Mouse (Mus musculus): Measurements from ENCODE around the gene Wdr20. TPM values are rescaled to one million over a fixed set of nuclear protein-coding genes. Genes with fewer than 3 reads are reported as not detected.
A peak's percentile ranks its signal among the peaks of the same experiment; 100 is the strongest.
"Not testable (repeated sequence)": the region's sequence is repeated elsewhere in the genome, so short reads cannot be mapped to it uniquely, and the experiment has no call there.

The Wdr20 gene
- polyA plus RNA-seq, 1 experiment from 2014 or later: 25.3 TPM

- Histone ChIP-seq H3K9ac (no peak overlapping the region), H3K9me3 (no peaks in the 10 kb centered on the region), H3K27ac (peak overlapping the region; percentile 49; the same call in 1 of the 2 replicates), H3K27me3 (replicated peaks) (no peaks in the 10 kb centered on the region), H3K4me2 (peak overlapping the region; percentile 25), H3K4me3 (replicated peaks) (no peak overlapping the region), H3K36me3 (peaks cover 5% of the 10 kb centered on the region; the same call in 1 of the 2 replicates), H3K4me1 (peaks cover 21% of the 10 kb centered on the region)
- no peak for ATAC-seq (ENCODE audit: insufficient read depth, low FRiP score, low read depth)
- 31% methylated on average over 2 of the region's 2 CpGs for WGBS
Observed at GRCm38 (mm10) chr12:110699171-110699547, 38.6 kb upstream of the Wdr20 start.

GRCm38 (mm10) chr12:110700730-110701129 is 37.0 kb upstream of the Wdr20 start:
- no peak overlapping the region for H3K27ac ChIP-seq
- H3K9ac ChIP-seq: no peak overlapping the region
- no peaks in the 10 kb centered on the region for H3K27me3 ChIP-seq (replicated peaks)
- no peak overlapping the region for H3K4me2 ChIP-seq
- H3K4me3 ChIP-seq (replicated peaks): no peak overlapping the region
- no peak for ATAC-seq (ENCODE audit: insufficient read depth, low FRiP score, low read depth)
- peaks cover 14% of the 10 kb centered on the region; the same call in 1 of the 2 replicates for H3K4me1 ChIP-seq
- 63% methylated on average over 2 of the region's 2 CpGs for WGBS
- no peaks in the 10 kb centered on the region for H3K9me3 ChIP-seq
- no peaks in the 10 kb centered on the region for H3K36me3 ChIP-seq

GRCm38 (mm10) chr12:110701363-110701762 is 36.4 kb upstream of the Wdr20 start:
- ATAC-seq (ENCODE audit: insufficient read depth, low FRiP score, low read depth); H3K4me3 ChIP-seq (replicated peaks); H3K36me3 ChIP-seq; H3K27me3 ChIP-seq (replicated peaks); H3K4me2 ChIP-seq; H3K9me3 ChIP-seq; H3K9ac ChIP-seq; H3K27ac ChIP-seq: not testable (repeated sequence)
- 8% methylated on average over 1 of the region's 3 CpGs for WGBS
- peaks cover 15% of the 10 kb centered on the region; the same call in 1 of the 2 replicates for H3K4me1 ChIP-seq

- 49% methylated on average over 4 of the region's 4 CpGs for WGBS
- no peak within 1 kb of the TSS for H3K4me2 ChIP-seq
- H3K9ac ChIP-seq: no peak within 1 kb of the TSS
- 0 out of 2 replicates have a peak, but pooled peaks cover 11% of the 10 kb centered on the region for H3K4me1 ChIP-seq
- no peak within 1 kb of the TSS; the same call in 1 of the 2 replicates for H3K27ac ChIP-seq
- no peaks in the 10 kb centered on the region for H3K27me3 ChIP-seq (replicated peaks)
- ATAC-seq (ENCODE audit: insufficient read depth, low FRiP score, low read depth): no peak
- H3K4me3 ChIP-seq (replicated peaks): no peak within 1 kb of the TSS
- H3K9me3 ChIP-seq: no peaks in the 10 kb centered on the region
- H3K36me3 ChIP-seq: no peaks in the 10 kb centered on the region
Observed at GRCm38 (mm10) chr12:110702556-110702955, 35.2 kb upstream of the Wdr20 start, which contains the start of gene Hsp90aa1. Hsp90aa1 (minus strand) TSS chr12:110702728.

GRCm38 (mm10) chr12:110703008-110703471 is 34.7 kb upstream of the Wdr20 start:
- Histone ChIP-seq H3K9me3 (no peaks in the 10 kb centered on the region), H3K4me2 (no peak overlapping the region), H3K4me3 (replicated peaks) (no peak overlapping the region), H3K4me1 (0 out of 2 replicates have a peak, but pooled peaks cover 10% of the 10 kb centered on the region), H3K36me3 (no peaks in the 10 kb centered on the region), H3K9ac (no peak overlapping the region), H3K27me3 (replicated peaks) (no peaks in the 10 kb centered on the region), H3K27ac (no peak overlapping the region)
- peak; percentile 44; the same call in 1 of the 2 replicates for ATAC-seq (ENCODE audit: insufficient read depth, low FRiP score, low read depth)
- 27% methylated on average over 8 of the region's 8 CpGs for WGBS

- Histone ChIP-seq H3K27me3 (replicated peaks) (no peaks in the 10 kb centered on the region), H3K27ac (no peak overlapping the region), H3K4me2 (no peak overlapping the region), H3K9ac (no peak overlapping the region), H3K36me3 (no peaks in the 10 kb centered on the region), H3K9me3 (no peaks in the 10 kb centered on the region), H3K4me1 (0 out of 2 replicates have a peak, but pooled peaks cover 10% of the 10 kb centered on the region), H3K4me3 (replicated peaks) (no peak overlapping the region)
- 76% methylated on average over 7 of the region's 7 CpGs for WGBS
- no peak for ATAC-seq (ENCODE audit: insufficient read depth, low FRiP score, low read depth)
Observed at GRCm38 (mm10) chr12:110703682-110704081, 34.1 kb upstream of the Wdr20 start.

- not testable (repeated sequence) for ATAC-seq (ENCODE audit: insufficient read depth, low FRiP score, low read depth); H3K36me3 ChIP-seq
- WGBS: 73% methylated on average over 4 of the region's 4 CpGs
Observed at GRCm38 (mm10) chr12:110705419-110705818, 32.3 kb upstream of the Wdr20 start.

GRCm38 (mm10) chr12:110706337-110707231 is 31.2 kb upstream of the Wdr20 start:
- H3K27me3 ChIP-seq (replicated peaks): no peaks in the 10 kb centered on the region
- no peaks in the 10 kb centered on the region for H3K9me3 ChIP-seq
- ATAC-seq (ENCODE audit: insufficient read depth, low FRiP score, low read depth): peak; percentile 44; the same call in 1 of the 2 replicates
- no peak overlapping the region for H3K9ac ChIP-seq
- H3K4me2 ChIP-seq: peak overlapping the region; percentile 52
- H3K27ac ChIP-seq: no peak overlapping the region
- H3K4me1 ChIP-seq: 0 out of 2 replicates have a peak, but pooled peaks cover 3% of the 10 kb centered on the region
- WGBS: under 1% methylated on average over 27 of the region's 27 CpGs
- peak overlapping the region; percentile 31 for H3K4me3 ChIP-seq (replicated peaks)
- no peaks in the 10 kb centered on the region for H3K36me3 ChIP-seq

More at GRCm38 (mm10) chr12:110705419-110705818, 32.3 kb upstream of the Wdr20 start:
- H3K27ac ChIP-seq; H3K4me2 ChIP-seq; H3K9ac ChIP-seq; H3K4me3 ChIP-seq (replicated peaks); H3K9me3 ChIP-seq; H3K4me1 ChIP-seq; H3K27me3 ChIP-seq (replicated peaks): not testable (repeated sequence)

GRCm38 (mm10) chr12:110707451-110707850 is 30.3 kb upstream of the Wdr20 start:
- H3K4me1 ChIP-seq: 0 out of 2 replicates have a peak, but pooled peaks cover 3% of the 10 kb centered on the region
- no peak for ATAC-seq (ENCODE audit: insufficient read depth, low FRiP score, low read depth)
- WGBS: 80% methylated on average over 7 of the region's 7 CpGs
- no peaks in the 10 kb centered on the region for H3K9me3 ChIP-seq
- H3K27ac ChIP-seq: no peak overlapping the region
- H3K4me3 ChIP-seq (replicated peaks): no peak overlapping the region
- H3K9ac ChIP-seq: no peak overlapping the region
- no peaks in the 10 kb centered on the region for H3K27me3 ChIP-seq (replicated peaks)
- no peaks in the 10 kb centered on the region for H3K36me3 ChIP-seq
- peak overlapping the region; percentile 52; the same call in 1 of the 2 replicates for H3K4me2 ChIP-seq

GRCm38 (mm10) chr12:110711270-110711669 is 26.5 kb upstream of the Wdr20 start:
- no peaks in the 10 kb centered on the region for H3K27me3 ChIP-seq (replicated peaks)
- no peaks in the 10 kb centered on the region for H3K9me3 ChIP-seq
- WGBS: 52% methylated on average over 5 of the region's 5 CpGs
- no peak for ATAC-seq (ENCODE audit: insufficient read depth, low FRiP score, low read depth)
- no peaks in the 10 kb centered on the region for H3K36me3 ChIP-seq
- no peak overlapping the region for H3K4me3 ChIP-seq (replicated peaks)
- 0 out of 2 replicates have a peak, but pooled peaks cover 3% of the 10 kb centered on the region for H3K4me1 ChIP-seq
- H3K27ac ChIP-seq: no peak overlapping the region
- H3K4me2 ChIP-seq: no peak overlapping the region
- H3K9ac ChIP-seq: no peak overlapping the region

GRCm38 (mm10) chr12:110713784-110714183 is 24.0 kb upstream of the Wdr20 start:
- Histone ChIP-seq H3K4me1 (no peaks in the 10 kb centered on the region), H3K9me3 (no peaks in the 10 kb centered on the region), H3K36me3 (no peaks in the 10 kb centered on the region), H3K27me3 (replicated peaks) (no peaks in the 10 kb centered on the region), H3K4me3 (replicated peaks) (no peak overlapping the region), H3K9ac (no peak overlapping the region), H3K27ac (no peak overlapping the region), H3K4me2 (no peak overlapping the region)
- ATAC-seq (ENCODE audit: insufficient read depth, low FRiP score, low read depth): no peak
- 93% methylated on average over 6 of the region's 6 CpGs for WGBS

- H3K4me1 ChIP-seq: no peaks in the 10 kb centered on the region
- no peaks in the 10 kb centered on the region for H3K9me3 ChIP-seq
- no peak overlapping the region for H3K4me3 ChIP-seq (replicated peaks)
- no peak for ATAC-seq (ENCODE audit: insufficient read depth, low FRiP score, low read depth)
- H3K36me3 ChIP-seq: no peaks in the 10 kb centered on the region
- H3K4me2 ChIP-seq: no peak overlapping the region
- H3K27ac ChIP-seq: no peak overlapping the region
- no peaks in the 10 kb centered on the region for H3K27me3 ChIP-seq (replicated peaks)
- no peak overlapping the region for H3K9ac ChIP-seq
- WGBS: 86% methylated on average over 6 of the region's 6 CpGs
Observed at GRCm38 (mm10) chr12:110714215-110714614, 23.5 kb upstream of the Wdr20 start.

Data from stomach, embryonic 15.5 days (tissue).